Mouse (Mus musculus): ENCODE measurements at regions not wholly inside any gene's neighbourhood (a gene's known extent, or its start where the extent isn't known, plus 50 kb on each side); places are given as distances from the start of the nearest gene placed in this dataset.

- DNase-seq (ENCODE audit: low read depth, low spot score) = no peak
These were observed 75.0 kb upstream of the Magi3 start for GRCm38 (mm10) chr3:104295015-104295719.

DNA sequence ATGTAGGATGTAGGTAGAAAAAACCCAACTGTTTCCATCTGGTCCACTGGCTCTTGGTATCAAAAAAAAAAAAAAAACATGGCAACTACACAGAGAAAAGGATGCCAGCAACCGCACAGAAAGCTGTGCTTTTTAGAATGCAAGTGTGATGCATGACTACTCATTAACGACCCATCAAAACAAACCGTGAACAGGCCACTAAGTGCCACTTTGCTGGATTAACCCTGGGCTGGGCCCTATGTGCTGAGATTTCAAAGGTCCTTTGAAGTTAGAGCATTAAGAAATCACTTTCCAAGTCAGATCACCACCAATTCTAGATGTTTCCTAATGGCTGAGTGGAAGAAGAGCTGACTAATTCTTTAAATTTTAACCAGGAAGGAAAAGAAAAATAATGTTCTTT lies 73.7 kb upstream of the Magi3 start:
- DNase-seq (ENCODE audit: low read depth, low spot score) = no peak

DNA sequence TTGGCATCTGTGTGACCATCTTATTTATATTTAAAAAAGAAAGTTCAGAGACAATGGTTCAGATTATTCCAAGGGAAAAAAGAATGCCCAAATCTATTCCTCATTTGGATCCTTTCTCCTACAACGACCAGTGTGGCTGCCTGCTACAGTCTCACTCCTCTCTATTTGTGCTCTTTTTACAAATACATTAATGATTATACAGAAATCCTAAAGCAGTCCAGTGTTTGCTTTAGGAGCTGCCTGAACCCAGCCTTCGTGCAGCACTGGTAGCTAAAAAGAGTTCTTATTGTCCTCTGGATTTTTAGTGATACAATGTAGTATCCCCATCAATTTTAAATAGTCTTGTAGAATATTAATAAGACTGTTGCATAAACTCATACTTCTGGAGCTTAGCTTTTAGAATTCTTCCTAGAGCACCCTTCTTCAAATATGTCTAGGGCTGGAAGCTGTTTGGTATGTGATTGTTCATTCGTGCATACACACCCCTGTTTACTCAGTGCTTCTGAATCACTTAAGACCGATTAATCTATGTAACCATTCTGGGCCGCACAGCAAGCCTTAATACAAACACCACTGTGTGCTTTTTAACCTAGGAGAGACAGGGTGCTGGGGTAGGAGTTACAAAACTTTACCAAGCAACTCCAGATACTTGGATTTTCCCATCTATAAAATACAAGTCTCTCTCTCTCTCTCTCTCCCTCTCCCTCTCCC lies 69.0 kb upstream of the Magi3 start:
- no peak for DNase-seq (ENCODE audit: low read depth, low spot score)

- DNase-seq (ENCODE audit: low read depth, low spot score) = no peak
These were observed 67.7 kb upstream of the Magi3 start for GRCm38 (mm10) chr3:104287900-104288299.

- no peak for DNase-seq (ENCODE audit: low read depth, low spot score)
These were observed 64.8 kb upstream of the Magi3 start for GRCm38 (mm10) chr3:104284961-104285360.

DNA sequence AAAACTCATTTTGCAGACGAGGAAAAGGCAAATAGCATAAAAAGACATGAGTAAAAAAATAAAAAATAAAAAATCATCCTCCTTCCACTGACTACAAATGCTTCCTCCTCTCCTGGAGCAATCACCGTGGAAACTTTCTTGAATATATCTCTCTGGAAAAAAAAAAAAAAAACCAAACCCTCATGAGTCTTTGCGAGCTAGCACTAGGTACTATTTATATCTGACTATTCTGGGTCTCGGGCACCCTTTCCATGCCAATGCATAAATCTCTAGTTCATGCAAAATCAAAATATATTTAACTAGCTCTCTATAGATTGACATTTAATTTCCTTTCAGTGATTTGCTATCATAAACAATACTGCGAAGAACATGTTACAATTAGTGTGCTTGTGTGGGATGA lies 63.7 kb upstream of the Magi3 start:
- DNase-seq (ENCODE audit: low read depth, low spot score) = no peak

GRCm38 (mm10) chr3:104279505-104279904 lies 59.3 kb upstream of the Magi3 start:
- no peak for DNase-seq (ENCODE audit: low read depth, low spot score)

GRCm38 (mm10) chr3:104274718-104275302 lies 54.6 kb upstream of the Magi3 start:
- DNase-seq (ENCODE audit: low read depth, low spot score) = no peak

- no peak for DNase-seq (ENCODE audit: low read depth, low spot score)
These were observed 53.9 kb upstream of the Magi3 start for GRCm38 (mm10) chr3:104274084-104274483.

Measured in brain, embryonic 18.5 days (tissue).